Mouse (Mus musculus) stomach, postnatal 0 days (tissue): ENCODE data around the gene Ascc2.

Experiments used
- CTCF ChIP-seq: IDR thresholded peaks from 2 replicates; pipeline ENCODE4 v1.5.1; 2016; ENCODE audit warnings: antibody characterized with exemption, low read depth, mild to moderate bottlenecking, moderate library complexity
- EP300 ChIP-seq: optimal IDR thresholded peaks from 2 replicates; pipeline ENCODE3; 2016; ENCODE audit warnings: antibody characterized with exemption

DNA sequence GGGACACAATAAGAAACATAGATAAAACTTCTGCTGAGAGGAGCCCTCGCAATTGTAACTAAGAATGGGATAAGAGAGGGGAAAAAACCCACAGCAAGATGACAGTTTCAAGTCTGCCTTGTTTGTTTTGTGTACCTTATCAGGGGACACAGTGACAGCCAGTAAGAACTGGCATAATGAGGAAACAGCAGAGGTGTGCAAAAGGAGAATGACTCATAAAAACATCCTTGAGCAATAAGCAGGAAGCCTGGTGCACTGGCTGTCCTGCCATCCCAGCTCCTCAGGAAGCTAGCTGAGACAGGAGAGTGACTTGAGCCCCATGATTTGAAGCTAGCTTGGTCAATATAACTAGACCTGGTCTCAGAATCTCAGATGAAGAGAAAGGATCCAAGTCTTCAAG lies 22.3 kb downstream of the Ascc2 start:
- TF ChIP-seq CTCF, result no peak
- no peak for TF ChIP-seq EP300
